ENCODE assay signal across 18 mouse cellular contexts in genomic region chr8:125391685-125392084, GRCm38 (mm10).
A peak's percentile ranks its signal among the peaks of the same experiment; 100 is the strongest.
DNase-seq lines count a peak whose midpoint lies in the region; ATAC-seq and TF ChIP-seq lines count a peak whose summit lies in the region.
"Had no signal": no experiment of that assay in that cellular context is flagged by ENCODE, and none has a peak within 500 bp of the region (broad histone marks: within the 10 kb centered on the region; RNA-seq: fewer than 3 reads in every experiment).

No protein-coding gene starts in this region.

- peaks cover 63% of the 10 kb centered on the region for H3K4me1 ChIP-seq in heart, embryonic 13.5 days
- peaks cover 18% of the 10 kb centered on the region for H3K4me1 ChIP-seq in liver, embryonic 12.5 days
- no peaks in the 10 kb centered on the region; the same call in 1 of the 2 replicates for H3K4me1 ChIP-seq in liver, postnatal 0 days (ENCODE audit: insufficient read depth)

- no peak for ATAC-seq in heart, embryonic 13.5 days (ENCODE audit: extremely low read depth, insufficient number of reproducible peaks, low FRiP score, low TSS enrichment)
- no peak for ATAC-seq in liver, embryonic 12.5 days
- no peak for ATAC-seq in liver, postnatal 0 days
- no peak for ATAC-seq in erythroblast, adult 5-6 weeks (replicated peaks; ENCODE audit: low FRiP score, poor library complexity, severe bottlenecking)
- ATAC-seq: forebrain, embryonic 16.5 days had no signal

- H3K9ac ChIP-seq in heart, embryonic 13.5 days = no peak overlapping the region
- H3K9ac ChIP-seq in liver, embryonic 12.5 days = no peak overlapping the region
- H3K9ac ChIP-seq in liver, postnatal 0 days (replicated peaks) = no peak overlapping the region
- H3K9ac ChIP-seq: limb, embryonic 13.5 days; lung, embryonic 15.5 days; neural tube, embryonic 13.5 days had no signal

- TF ChIP-seq EP300 in liver, postnatal 0 days (IDR thresholded peaks at IDR 0.05; ENCODE audit: low read depth) = no peak

- H3K27ac ChIP-seq in heart, embryonic 13.5 days (replicated peaks) = peak overlapping the region; percentile 96
- no peak overlapping the region for H3K27ac ChIP-seq in liver, embryonic 12.5 days
- no peak overlapping the region for H3K27ac ChIP-seq in liver, postnatal 0 days (ENCODE audit: low read depth)
- H3K27ac ChIP-seq: limb, embryonic 13.5 days; lung, embryonic 15.5 days; stomach, postnatal 0 days had no signal

- no peaks in the 10 kb centered on the region for H3K9me3 ChIP-seq in heart, embryonic 13.5 days
- no peaks in the 10 kb centered on the region for H3K9me3 ChIP-seq in liver, embryonic 12.5 days (replicated peaks)
- H3K9me3 ChIP-seq in liver, postnatal 0 days (ENCODE audit: low read length) = no peaks in the 10 kb centered on the region
- H3K9me3 ChIP-seq: limb, embryonic 13.5 days; lung, embryonic 15.5 days; neural tube, embryonic 13.5 days had no signal

- no peaks in the 10 kb centered on the region for H3K36me3 ChIP-seq in heart, embryonic 13.5 days
- no peaks in the 10 kb centered on the region for H3K36me3 ChIP-seq in liver, embryonic 12.5 days
- no peaks in the 10 kb centered on the region for H3K36me3 ChIP-seq in liver, postnatal 0 days (replicated peaks; ENCODE audit: insufficient read depth, low read length)
- H3K36me3 ChIP-seq: limb, embryonic 13.5 days; lung, embryonic 15.5 days; neural tube, embryonic 13.5 days had no signal

- no peak overlapping the region for H3K4me3 ChIP-seq in heart, embryonic 13.5 days
- no peak overlapping the region for H3K4me3 ChIP-seq in liver, embryonic 12.5 days
- H3K4me3 ChIP-seq in liver, postnatal 0 days (ENCODE audit: low read depth, low read length) = no peak overlapping the region
- H3K4me3 ChIP-seq: limb, embryonic 13.5 days; lung, embryonic 15.5 days; neural tube, embryonic 13.5 days had no signal

- TF ChIP-seq CTCF in liver, postnatal 0 days (IDR thresholded peaks at IDR 0.05; ENCODE audit: low read depth) = no peak

- no peaks in the 10 kb centered on the region for H3K27me3 ChIP-seq in heart, embryonic 13.5 days (replicated peaks)
- H3K27me3 ChIP-seq in liver, embryonic 12.5 days (replicated peaks) = no peaks in the 10 kb centered on the region
- H3K27me3 ChIP-seq in liver, postnatal 0 days (ENCODE audit: insufficient read depth, low read length) = no peaks in the 10 kb centered on the region
- H3K27me3 ChIP-seq: limb, embryonic 13.5 days; lung, embryonic 15.5 days; neural tube, embryonic 13.5 days had no signal

- WGBS in heart, embryonic 13.5 days = 36% methylated on average over 7 of the region's 7 CpGs
- WGBS in liver, embryonic 12.5 days (ENCODE audit: insufficient replicate concordance) = 26% methylated on average over 7 of the region's 7 CpGs
- WGBS in liver, postnatal 0 days (ENCODE audit: insufficient replicate concordance) = 43% methylated on average over 7 of the region's 7 CpGs

- no peak overlapping the region for H3K4me2 ChIP-seq in heart, embryonic 13.5 days
- peak overlapping the region; percentile 31 for H3K4me2 ChIP-seq in liver, embryonic 12.5 days
- no peak overlapping the region for H3K4me2 ChIP-seq in liver, postnatal 0 days (ENCODE audit: low read depth, low read length)
- H3K4me2 ChIP-seq: limb, embryonic 13.5 days had no signal

- no peak for DNase-seq in heart, adult 9 months (ENCODE audit: low spot score in 2 of 2)
- no peak for DNase-seq in liver, postnatal 0 days
- DNase-seq in CD4-positive, CD25-positive, alpha-beta regulatory T cell, adult 2 months (ENCODE audit: low read depth, low spot score) = peak; percentile 22
- peak; percentile 89 for DNase-seq in ES-CJ7 (ENCODE audit: low read depth, low spot score)
- DNase-seq: adrenal gland, postnatal 10 days; cerebellum, adult 11 months; kidney, adult 18-20 months; kidney, postnatal 14 days; layer of hippocampus, adult 9-11 months; right cerebral cortex, postnatal 14 days had no signal

Comparison
In these comparisons a context has a peak if more than half of its experiments do, and no peak if none do; other contexts are left out.
1. DNase-seq: peak in CD4-positive, CD25-positive, alpha-beta regulatory T cell, adult 2 months (single experiment) and ES-CJ7 (single experiment); none in heart, adult 9 months (0 of 2) and liver, postnatal 0 days (single experiment).